Mouse (Mus musculus) heart, embryonic 12.5 days (tissue): Measurements from ENCODE around the gene Ptpn21. TPM values are rescaled to one million over a fixed set of nuclear protein-coding genes. Genes with fewer than 3 reads are reported as not detected.

Experiments
- ATAC-seq: fragments of 200-750 bp; cut with Nextera tagmentation; 2 replicates; pipeline ENCODE4 v1.8.0; 2017; ENCODE audit warnings: moderate TSS enrichment, moderate library complexity; ENCODE audit not compliant: insufficient number of reproducible peaks, low FRiP score
- H3K27ac ChIP-seq: fragments of 300-500 bp; sonication (generic); 2 replicates; pipeline ENCODE4 v1.5.1; 2016; ENCODE audit warnings: mild to moderate bottlenecking, moderate library complexity; ENCODE audit not compliant: poor library complexity, severe bottlenecking
- H3K27me3 ChIP-seq: fragments of 300-500 bp; sonication (generic); replicated peaks from 2 replicates; pipeline ENCODE4 v1.6.1; 2016; ENCODE audit warnings: mild to moderate bottlenecking, moderate library complexity
- H3K36me3 ChIP-seq: fragments of 300-500 bp; sonication (generic); 2 replicates; pipeline ENCODE4 v1.6.1; 2016; ENCODE audit warnings: mild to moderate bottlenecking, moderate library complexity
- H3K4me1 ChIP-seq: fragments of 300-500 bp; sonication (generic); replicated peaks from 2 replicates; pipeline ENCODE4 v1.6.1; 2016; ENCODE audit warnings: mild to moderate bottlenecking
- H3K4me2 ChIP-seq: fragments of 300-500 bp; sonication (generic); 2 replicates; pipeline ENCODE4 v1.6.1; 2016; ENCODE audit warnings: mild to moderate bottlenecking, moderate library complexity
- H3K4me3 ChIP-seq: fragments of 300-500 bp; sonication (generic); 2 replicates; pipeline ENCODE4 v1.5.1; 2016; ENCODE audit warnings: mild to moderate bottlenecking
- H3K9ac ChIP-seq: fragments of 300-500 bp; sonication (generic); 2 replicates; pipeline ENCODE4 v1.6.1; 2016; ENCODE audit warnings: mild to moderate bottlenecking, moderate library complexity
- H3K9me3 ChIP-seq: fragments of 300-500 bp; sonication (generic); replicated peaks from 2 replicates; pipeline ENCODE4 v1.6.1; 2016; ENCODE audit warnings: mild to moderate bottlenecking, moderate library complexity
- WGBS: fragments of 180-500 bp; shearing (Covaris S2); methylation state at CpG from one replicate; pipeline ENCODE4 v1.1.7; 2016; 5-methylcytosine and 5-hydroxymethylcytosine counted together
- polyA plus RNA-seq: library from polyadenylated mRNA; unstranded; fragments of >200 nt; fragmentation: Nextera tagmentation; extraction: Ambion mirVana; gene quantifications from 2 replicates; pipeline ENCODE4 v1.2.1, GENCODE M21; 2016

Ptpn21 gene
- polyA plus RNA-seq, 1 experiment from 2014 or later = 11.7 TPM

- H3K36me3 ChIP-seq = peaks cover 17% of the 10 kb centered on the region
- WGBS = 90% methylated on average over 7 of the region's 7 CpGs
- H3K27me3 ChIP-seq = no peaks in the 10 kb centered on the region
- no peak overlapping the region for H3K4me2 ChIP-seq
- no peak for ATAC-seq
- H3K27ac ChIP-seq = no peak overlapping the region
- no peak overlapping the region for H3K9ac ChIP-seq
- peaks cover 12% of the 10 kb centered on the region for H3K4me1 ChIP-seq
- H3K4me3 ChIP-seq = no peak overlapping the region
- H3K9me3 ChIP-seq = 0 out of 2 replicates have a peak, but pooled peaks cover 5% of the 10 kb centered on the region
These were observed 13.0 kb downstream of the Ptpn21 start for GRCm38 (mm10) chr12:98724224-98724623.

- Histone ChIP-seq H3K36me3 (peaks cover 9% of the 10 kb centered on the region), H3K27ac (no peak overlapping the region), H3K9me3 (0 out of 2 replicates have a peak, but pooled peaks cover 5% of the 10 kb centered on the region), H3K4me1 (peaks cover 8% of the 10 kb centered on the region), H3K4me3 (no peak overlapping the region), H3K4me2 (no peak overlapping the region), H3K27me3 (no peaks in the 10 kb centered on the region), H3K9ac (no peak overlapping the region)
- no peak for ATAC-seq
- WGBS = 74% methylated on average over 3 of the region's 3 CpGs
These were observed 16.2 kb downstream of the Ptpn21 start for GRCm38 (mm10) chr12:98721030-98721429.

GRCm38 (mm10) chr12:98720628-98721027, 16.6 kb downstream of the Ptpn21 start:
- Histone ChIP-seq H3K4me3 (no peak overlapping the region), H3K27ac (no peak overlapping the region)
- WGBS = 64% methylated on average over 3 of the region's 3 CpGs

GRCm38 (mm10) chr12:98716142-98716541, 21.1 kb downstream of the Ptpn21 start:
- Histone ChIP-seq H3K9me3 (no peaks in the 10 kb centered on the region), H3K4me1 (peaks cover 38% of the 10 kb centered on the region), H3K4me3 (no peak overlapping the region), H3K9ac (no peak overlapping the region), H3K4me2 (no peak overlapping the region), H3K27ac (no peak overlapping the region), H3K27me3 (no peaks in the 10 kb centered on the region), H3K36me3 (no peaks in the 10 kb centered on the region)
- no peak for ATAC-seq
- WGBS = 83% methylated on average over 2 of the region's 2 CpGs

More at GRCm38 (mm10) chr12:98720628-98721027, 16.6 kb downstream of the Ptpn21 start:
- peaks cover 10% of the 10 kb centered on the region for H3K4me1 ChIP-seq
- H3K27me3 ChIP-seq = no peaks in the 10 kb centered on the region
- peaks cover 9% of the 10 kb centered on the region for H3K36me3 ChIP-seq
- no peak overlapping the region for H3K4me2 ChIP-seq
- H3K9ac ChIP-seq = no peak overlapping the region
- no peak for ATAC-seq
- 0 out of 2 replicates have a peak, but pooled peaks cover 5% of the 10 kb centered on the region for H3K9me3 ChIP-seq

GRCm38 (mm10) chr12:98714757-98715156, 22.4 kb downstream of the Ptpn21 start:
- no peak for ATAC-seq
- no peak overlapping the region for H3K9ac ChIP-seq
- H3K27me3 ChIP-seq = no peaks in the 10 kb centered on the region
- no peaks in the 10 kb centered on the region for H3K9me3 ChIP-seq
- no peaks in the 10 kb centered on the region for H3K36me3 ChIP-seq
- H3K4me2 ChIP-seq = peak overlapping the region; percentile 7; the same call in 1 of the 2 replicates
- 12% methylated on average over 11 of the region's 11 CpGs for WGBS
- peak overlapping the region; percentile 6; the same call in 1 of the 2 replicates for H3K27ac ChIP-seq
- H3K4me3 ChIP-seq = no peak overlapping the region
- H3K4me1 ChIP-seq = peaks cover 30% of the 10 kb centered on the region

GRCm38 (mm10) chr12:98713621-98714103, 23.5 kb downstream of the Ptpn21 start:
- Histone ChIP-seq H3K4me1 (peaks cover 30% of the 10 kb centered on the region), H3K9ac (no peak overlapping the region), H3K9me3 (no peaks in the 10 kb centered on the region), H3K27ac (0 out of 2 replicates have a peak overlapping the region, but pooled peaks have one; percentile 64), H3K36me3 (peaks cover 7% of the 10 kb centered on the region), H3K4me2 (no peak overlapping the region), H3K27me3 (no peaks in the 10 kb centered on the region), H3K4me3 (no peak overlapping the region)
- 22% methylated on average over 7 of the region's 7 CpGs for WGBS
- ATAC-seq = no peak

GRCm38 (mm10) chr12:98712819-98713218, 24.4 kb downstream of the Ptpn21 start:
- Histone ChIP-seq H3K27ac (no peak overlapping the region), H3K4me3 (no peak overlapping the region), H3K9me3 (no peaks in the 10 kb centered on the region), H3K4me2 (no peak overlapping the region), H3K9ac (no peak overlapping the region), H3K4me1 (peaks cover 30% of the 10 kb centered on the region), H3K27me3 (no peaks in the 10 kb centered on the region), H3K36me3 (peaks cover 14% of the 10 kb centered on the region)
- WGBS = 68% methylated on average over 6 of the region's 6 CpGs
- no peak for ATAC-seq

GRCm38 (mm10) chr12:98703961-98704360, 33.2 kb downstream of the Ptpn21 start:
- H3K4me1 ChIP-seq = no peaks in the 10 kb centered on the region
- no peak for ATAC-seq
- no peaks in the 10 kb centered on the region for H3K9me3 ChIP-seq
- H3K9ac ChIP-seq = no peak overlapping the region
- H3K36me3 ChIP-seq = peaks cover 76% of the 10 kb centered on the region
- no peak overlapping the region for H3K4me2 ChIP-seq
- H3K27ac ChIP-seq = no peak overlapping the region
- WGBS = 84% methylated on average over 10 of the region's 10 CpGs
- H3K4me3 ChIP-seq = no peak overlapping the region
- no peaks in the 10 kb centered on the region for H3K27me3 ChIP-seq

- H3K9me3 ChIP-seq = no peaks in the 10 kb centered on the region
- H3K4me1 ChIP-seq = no peaks in the 10 kb centered on the region
- H3K36me3 ChIP-seq = peaks cover 76% of the 10 kb centered on the region
- no peak overlapping the region for H3K4me3 ChIP-seq
- no peak overlapping the region for H3K9ac ChIP-seq
- H3K4me2 ChIP-seq = no peak overlapping the region
- no peak overlapping the region for H3K27ac ChIP-seq
- ATAC-seq = no peak
- 82% methylated on average over 2 of the region's 2 CpGs for WGBS
- no peaks in the 10 kb centered on the region for H3K27me3 ChIP-seq
These were observed 33.7 kb downstream of the Ptpn21 start for GRCm38 (mm10) chr12:98703554-98703953.

- Histone ChIP-seq H3K36me3 (peaks cover 70% of the 10 kb centered on the region), H3K27me3 (no peaks in the 10 kb centered on the region), H3K4me1 (0 out of 2 replicates have a peak, but pooled peaks cover 3% of the 10 kb centered on the region), H3K4me3 (no peak overlapping the region), H3K9ac (no peak overlapping the region), H3K27ac (no peak overlapping the region), H3K9me3 (no peaks in the 10 kb centered on the region), H3K4me2 (no peak overlapping the region)
- ATAC-seq = no peak
- 85% methylated on average over 9 of the region's 9 CpGs for WGBS
These were observed 35.6 kb downstream of the Ptpn21 start for GRCm38 (mm10) chr12:98701564-98701963.

- Histone ChIP-seq H3K36me3 (peaks cover 54% of the 10 kb centered on the region), H3K9me3 (no peaks in the 10 kb centered on the region), H3K4me2 (no peak overlapping the region), H3K9ac (no peak overlapping the region), H3K4me1 (0 out of 2 replicates have a peak, but pooled peaks cover 3% of the 10 kb centered on the region), H3K4me3 (no peak overlapping the region), H3K27me3 (no peaks in the 10 kb centered on the region), H3K27ac (no peak overlapping the region)
- 67% methylated on average over 5 of the region's 5 CpGs for WGBS
- ATAC-seq = no peak
These were observed 40.0 kb downstream of the Ptpn21 start for GRCm38 (mm10) chr12:98697202-98697601.

GRCm38 (mm10) chr12:98690230-98690629, 47.0 kb downstream of the Ptpn21 start:
- 81% methylated on average over 8 of the region's 8 CpGs for WGBS
- Histone ChIP-seq H3K27me3 (no peaks in the 10 kb centered on the region), H3K27ac (no peak overlapping the region), H3K4me1 (no peaks in the 10 kb centered on the region; the same call in 1 of the 2 replicates), H3K9me3 (no peaks in the 10 kb centered on the region), H3K4me2 (no peak overlapping the region), H3K36me3 (peaks cover 79% of the 10 kb centered on the region), H3K4me3 (no peak overlapping the region), H3K9ac (no peak overlapping the region)
- ATAC-seq = no peak
